Mouse (Mus musculus) cerebellum, adult 2 months (tissue): ENCODE measurements at regions not wholly inside any gene's neighbourhood (a gene's known extent, or its start where the extent isn't known, plus 50 kb on each side); places are given as distances from the start of the nearest gene placed in this dataset.

Source experiments
- CTCF ChIP-seq: fragments of 200-500 bp; IDR thresholded peaks from 2 replicates; pipeline ENCODE4 v1.5.1; 2011; ENCODE audit warnings: low read depth, mild to moderate bottlenecking, control low read depth, low read length, moderate library complexity, borderline replicate concordance; ENCODE audit not compliant: insufficient read depth
- POLR2A ChIP-seq: fragments of 200-500 bp; IDR thresholded peaks from 2 replicates; pipeline ENCODE4 v1.6.1; 2011; ENCODE audit warnings: low read length, control low read depth, borderline replicate concordance; ENCODE audit not compliant: insufficient read depth

GRCm38 (mm10) chr14:67127118-67127517 lies 1118.1 kb upstream of the Gulo start:
- no peak for TF ChIP-seq POLR2A
- no peak for TF ChIP-seq CTCF
